In the genomic region with DNA sequence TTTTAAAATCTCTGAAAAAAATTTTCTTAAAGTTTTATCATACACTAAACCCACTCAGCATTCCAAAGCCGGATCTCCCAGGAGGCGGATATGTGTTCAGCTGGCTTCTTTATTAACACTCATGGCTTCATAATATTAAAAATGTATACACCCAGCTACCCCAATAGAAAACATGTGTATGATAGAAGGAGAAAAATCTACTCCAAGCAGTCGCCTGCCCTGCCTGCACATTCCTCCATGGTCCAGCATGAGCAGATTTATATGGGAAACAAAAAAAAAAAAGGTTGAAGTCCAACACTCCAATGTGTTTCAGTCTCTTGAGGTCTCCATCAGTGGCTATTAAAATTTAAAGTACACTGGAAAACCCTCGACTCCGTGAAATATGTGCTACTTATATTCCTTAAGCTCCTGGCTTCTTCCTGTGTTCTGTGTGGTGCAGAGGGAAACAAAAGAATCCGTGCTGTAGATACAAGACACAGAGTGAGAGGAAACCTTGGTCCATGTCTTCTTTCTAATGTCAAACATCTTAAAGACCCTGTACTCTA, we compare ENCODE assay signal across 16 mouse cellular contexts.
"Had no signal": no experiment of that assay in that cellular context is flagged by ENCODE, and none has a peak within 500 bp of the region (broad histone marks: within the 10 kb centered on the region; RNA-seq: fewer than 3 reads in every experiment).

No protein-coding gene starts in this region.

- H3K27me3 ChIP-seq: liver, embryonic 13.5 days; liver, embryonic 15.5 days; megakaryocyte, embryonic 14.5 days; midbrain, embryonic 13.5 days; midbrain, embryonic 15.5 days; neural tube, embryonic 12.5 days; stomach, embryonic 15.5 days had no signal

- H3K36me3 ChIP-seq: liver, embryonic 13.5 days; liver, embryonic 15.5 days; midbrain, embryonic 13.5 days; midbrain, embryonic 15.5 days; neural tube, embryonic 12.5 days; stomach, embryonic 15.5 days had no signal

- H3K9me3 ChIP-seq: liver, embryonic 13.5 days; liver, embryonic 15.5 days; midbrain, embryonic 13.5 days; midbrain, embryonic 15.5 days; neural tube, embryonic 12.5 days; stomach, embryonic 15.5 days had no signal

- H3K27ac ChIP-seq: liver, embryonic 13.5 days; liver, embryonic 15.5 days; macrophage; midbrain, embryonic 13.5 days; midbrain, embryonic 15.5 days; neural tube, embryonic 12.5 days; stomach, embryonic 15.5 days; stomach, postnatal 0 days had no signal

- H3K9ac ChIP-seq: liver, embryonic 13.5 days; liver, embryonic 15.5 days; liver, postnatal 0 days; lung, embryonic 14.5 days; midbrain, embryonic 13.5 days; midbrain, embryonic 15.5 days; neural tube, embryonic 12.5 days; stomach, embryonic 15.5 days had no signal

- ATAC-seq: liver, postnatal 0 days; midbrain, embryonic 13.5 days; midbrain, embryonic 15.5 days had no signal

- H3K4me2 ChIP-seq: liver, embryonic 13.5 days; liver, embryonic 15.5 days; lung, embryonic 14.5 days; midbrain, embryonic 11.5 days; midbrain, embryonic 13.5 days; midbrain, embryonic 15.5 days; neural tube, embryonic 12.5 days; stomach, embryonic 15.5 days had no signal

- H3K4me3 ChIP-seq: liver, embryonic 13.5 days; liver, embryonic 15.5 days; megakaryocyte, embryonic 14.5 days; midbrain, embryonic 13.5 days; midbrain, embryonic 15.5 days; neural tube, embryonic 12.5 days; stomach, embryonic 15.5 days had no signal

- H3K4me1 ChIP-seq: liver, embryonic 13.5 days; liver, embryonic 15.5 days; megakaryocyte, embryonic 14.5 days; midbrain, embryonic 13.5 days; midbrain, embryonic 15.5 days; neural tube, embryonic 12.5 days; stomach, embryonic 15.5 days had no signal

- DNase-seq: liver, embryonic 13.5 days; liver, postnatal 0 days; lung, embryonic 14.5 days; right cerebral cortex, postnatal 14 days; thymus, adult 2 months; thymus, postnatal 25 days; thymus, postnatal 4 days had no signal
